Mouse (Mus musculus): ENCODE results near the gene Gm5089.
"Not testable (repeated sequence)": the region's sequence is repeated elsewhere in the genome, so short reads cannot be mapped to it uniquely, and the experiment has no call there.

Gm5089 gene

GRCm38 (mm10) chr14:122464763-122465741, 14.1 kb upstream of the Gm5089 start, which contains the start of gene Zic5:
TSS of gene Zic5 (minus strand) at chr14:122465677.
- no peak for DNase-seq (ENCODE audit: extremely low spot score, low read depth, low spot score)

DNA sequence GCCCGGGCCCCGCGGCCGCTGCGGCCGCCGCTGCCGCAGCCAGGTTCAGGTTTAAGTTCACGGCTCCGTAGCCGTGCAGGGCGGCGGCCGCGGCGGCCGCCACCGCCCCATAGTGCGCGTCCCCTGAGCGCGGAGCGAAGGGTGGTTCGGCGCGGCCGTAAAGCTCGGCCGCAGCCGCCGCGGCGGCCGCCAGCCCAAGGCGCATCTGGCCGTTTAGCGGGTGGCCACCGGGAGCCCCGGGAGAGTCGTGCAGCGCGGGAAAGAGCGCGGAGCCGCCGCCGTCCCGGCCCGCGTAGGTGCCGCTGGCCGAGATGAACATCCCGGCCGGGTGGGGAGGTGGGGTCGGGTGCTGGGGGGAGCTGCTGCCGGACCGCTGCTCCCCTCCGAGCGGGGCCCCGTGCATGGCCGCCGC, 13.4 kb upstream of the Gm5089 start:
- DNase-seq (ENCODE audit: extremely low spot score, low read depth, low spot score) = no peak

- not testable (repeated sequence) for DNase-seq (ENCODE audit: extremely low spot score, low read depth, low spot score)
Observed at GRCm38 (mm10) chr14:122463734-122464341, 12.9 kb upstream of the Gm5089 start.

DNA sequence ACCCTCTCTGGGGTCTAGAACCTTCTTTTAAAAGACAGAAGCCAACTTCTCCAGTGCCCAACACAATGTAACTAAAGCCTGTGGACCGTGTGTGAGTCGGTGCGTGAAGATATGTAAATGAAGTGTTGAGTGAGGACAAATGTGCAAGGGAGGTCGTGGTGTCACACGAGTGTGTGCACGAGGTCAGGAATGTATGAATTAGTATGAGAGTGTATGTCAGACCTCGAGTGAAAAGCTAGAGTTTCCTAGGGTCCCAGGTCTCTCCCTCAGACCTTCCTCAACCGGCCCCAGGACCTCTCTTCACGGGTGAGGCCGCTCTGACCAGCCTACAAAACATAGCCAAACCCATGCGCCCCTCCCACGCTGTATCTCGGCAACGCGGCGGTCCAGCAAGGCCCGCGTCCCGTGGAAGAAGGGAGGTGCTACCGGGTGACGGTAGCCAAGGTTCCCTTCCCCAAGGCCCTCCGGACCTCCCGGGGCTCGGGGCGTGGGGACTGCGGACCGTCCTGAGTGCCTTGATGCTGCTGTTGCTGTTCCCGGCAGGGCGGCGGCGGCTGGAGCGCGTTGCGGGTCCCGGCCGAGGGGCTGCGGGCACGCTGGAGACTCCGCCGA, 12.3 kb upstream of the Gm5089 start:
- no peak for DNase-seq (ENCODE audit: extremely low spot score, low read depth, low spot score)

GRCm38 (mm10) chr14:122462689-122463079, 11.8 kb upstream of the Gm5089 start:
- DNase-seq (ENCODE audit: extremely low spot score, low read depth, low spot score) = no peak

GRCm38 (mm10) chr14:122461966-122462365, 11.1 kb upstream of the Gm5089 start:
- no peak for DNase-seq (ENCODE audit: extremely low spot score, low read depth, low spot score)

- no peak for DNase-seq (ENCODE audit: extremely low spot score, low read depth, low spot score)
Observed at GRCm38 (mm10) chr14:122461500-122461899, 10.6 kb upstream of the Gm5089 start.

DNA sequence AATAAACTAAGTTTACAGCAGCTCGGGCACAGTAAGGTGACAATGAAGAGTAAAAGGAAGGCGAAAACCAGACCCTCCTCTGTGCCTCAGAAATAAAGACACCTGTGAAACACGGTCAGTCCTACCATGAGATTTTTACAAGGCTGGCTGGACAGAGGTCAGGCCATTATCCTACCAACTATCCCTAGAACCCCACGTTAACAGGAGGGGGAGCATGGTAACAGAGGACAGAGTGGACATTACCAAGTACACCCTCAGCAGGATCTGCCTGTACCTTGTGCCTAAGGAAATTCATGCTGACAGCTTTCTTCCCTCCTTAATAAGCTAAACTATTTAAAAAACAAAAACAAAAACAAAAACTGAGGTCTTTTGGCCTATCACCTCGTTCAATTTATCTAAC, 9.3 kb upstream of the Gm5089 start:
- DNase-seq (ENCODE audit: extremely low spot score, low read depth, low spot score) = no peak

DNA sequence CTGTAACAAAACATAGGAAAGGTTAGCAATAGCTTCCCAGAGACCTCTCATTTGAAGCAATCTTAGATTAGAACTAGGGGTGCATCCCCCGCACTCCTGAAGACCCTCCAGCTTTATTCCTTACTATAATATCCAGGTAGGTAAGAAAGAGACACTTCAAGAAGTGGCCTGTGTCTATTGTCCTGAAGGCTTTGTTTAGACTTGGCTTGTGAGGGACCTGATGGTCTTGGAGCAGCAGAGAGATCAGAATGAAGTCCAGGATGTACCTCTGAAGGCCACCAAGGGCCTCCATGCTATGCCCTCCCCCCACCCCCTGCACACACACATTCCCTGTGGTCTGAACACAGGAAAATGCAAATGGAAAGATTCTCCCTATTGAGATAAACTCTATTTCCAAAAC, 8.9 kb upstream of the Gm5089 start:
- DNase-seq (ENCODE audit: extremely low spot score, low read depth, low spot score) = no peak

DNA sequence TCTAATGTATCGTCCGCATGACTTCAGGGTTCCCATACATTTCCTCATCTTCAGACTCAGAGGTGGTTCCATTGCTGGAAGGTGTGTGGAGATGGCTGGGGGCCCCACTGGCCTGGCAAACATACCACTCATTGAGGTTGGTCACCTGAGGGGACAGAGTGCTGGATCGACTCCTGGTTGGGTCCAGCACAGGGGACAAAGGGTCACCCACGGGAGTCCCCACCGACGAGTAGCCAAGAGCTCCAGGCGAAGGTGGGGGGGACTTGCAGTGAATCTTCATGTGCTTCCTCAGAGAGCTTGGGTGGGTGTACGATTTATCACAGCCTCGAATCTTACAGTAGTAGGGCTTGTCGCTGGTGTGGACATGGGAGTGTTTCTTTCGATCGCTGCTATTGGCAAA, 8.4 kb upstream of the Gm5089 start:
- DNase-seq (ENCODE audit: extremely low spot score, low read depth, low spot score) = not testable (repeated sequence)

- DNase-seq (ENCODE audit: extremely low spot score, low read depth, low spot score) = no peak
Observed at GRCm38 (mm10) chr14:122455562-122455958, 4.6 kb upstream of the Gm5089 start.

GRCm38 (mm10) chr14:122454901-122455561, 4.1 kb upstream of the Gm5089 start:
- DNase-seq (ENCODE audit: extremely low spot score, low read depth, low spot score) = no peak

DNA sequence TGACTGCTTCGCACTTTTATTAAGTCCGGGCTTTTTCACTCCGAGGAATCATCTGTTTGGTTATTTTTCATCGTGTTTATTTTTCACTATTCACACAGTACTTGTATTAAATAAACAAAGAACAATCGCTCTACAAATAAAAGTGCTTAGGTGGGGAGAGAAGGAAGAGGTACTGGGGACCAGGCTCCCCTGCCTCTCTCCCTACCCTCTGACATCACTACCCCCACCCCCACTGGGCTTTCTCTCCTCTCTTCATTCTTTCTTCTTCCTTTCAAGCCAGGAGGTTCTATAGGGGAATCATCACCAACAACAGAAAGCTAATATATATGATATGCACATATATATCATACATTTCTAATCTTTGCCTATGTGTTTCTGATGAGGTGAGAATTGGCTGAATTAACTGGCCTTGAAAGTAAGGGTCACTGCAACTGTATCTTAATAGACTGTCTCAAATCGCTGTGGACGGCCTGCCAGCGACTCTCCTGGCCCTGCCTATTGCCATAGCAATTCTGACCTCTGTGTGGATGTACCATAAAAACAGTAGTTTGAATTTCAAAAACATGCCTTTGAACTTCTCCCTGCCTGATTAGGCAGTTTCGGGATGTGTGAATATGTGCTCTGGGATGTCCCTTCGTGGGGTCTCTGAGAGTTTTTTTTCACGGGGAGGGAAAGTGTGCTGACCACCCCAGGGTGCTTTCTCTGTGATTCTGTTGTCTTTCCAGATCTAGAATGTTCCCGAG, 3.3 kb upstream of the Gm5089 start:
- DNase-seq (ENCODE audit: extremely low spot score, low read depth, low spot score) = no peak

DNA sequence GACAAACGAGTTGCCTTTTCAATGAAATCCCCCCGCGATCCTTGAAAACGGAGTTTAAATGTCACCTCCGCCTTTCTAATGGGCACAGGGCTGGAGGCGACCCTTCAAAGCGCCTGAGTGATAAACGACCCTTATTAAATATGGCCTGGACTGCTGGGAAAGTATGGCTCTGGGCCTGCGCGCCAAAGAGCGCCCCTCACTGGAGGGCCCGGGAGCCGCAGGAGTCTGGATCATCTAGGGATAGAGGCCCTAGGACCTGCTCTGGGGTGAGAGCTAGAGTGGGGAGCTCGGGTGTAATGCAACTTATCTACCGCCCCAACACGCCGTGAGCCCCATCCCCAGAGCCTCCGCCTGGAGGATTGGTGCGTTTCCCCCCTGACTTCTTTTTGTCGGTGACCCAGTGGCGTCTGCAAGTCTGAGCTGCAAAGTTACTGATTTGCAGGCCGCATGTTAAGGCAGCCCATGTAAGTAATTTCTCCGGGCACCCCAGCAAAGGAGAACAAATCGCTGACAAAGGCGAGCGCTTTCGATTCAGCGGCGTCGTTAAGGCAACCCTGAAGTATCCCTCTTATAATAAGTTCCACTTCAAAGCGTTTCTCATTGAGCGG, 2.6 kb upstream of the Gm5089 start:
- no peak for DNase-seq (ENCODE audit: extremely low spot score, low read depth, low spot score)

DNA sequence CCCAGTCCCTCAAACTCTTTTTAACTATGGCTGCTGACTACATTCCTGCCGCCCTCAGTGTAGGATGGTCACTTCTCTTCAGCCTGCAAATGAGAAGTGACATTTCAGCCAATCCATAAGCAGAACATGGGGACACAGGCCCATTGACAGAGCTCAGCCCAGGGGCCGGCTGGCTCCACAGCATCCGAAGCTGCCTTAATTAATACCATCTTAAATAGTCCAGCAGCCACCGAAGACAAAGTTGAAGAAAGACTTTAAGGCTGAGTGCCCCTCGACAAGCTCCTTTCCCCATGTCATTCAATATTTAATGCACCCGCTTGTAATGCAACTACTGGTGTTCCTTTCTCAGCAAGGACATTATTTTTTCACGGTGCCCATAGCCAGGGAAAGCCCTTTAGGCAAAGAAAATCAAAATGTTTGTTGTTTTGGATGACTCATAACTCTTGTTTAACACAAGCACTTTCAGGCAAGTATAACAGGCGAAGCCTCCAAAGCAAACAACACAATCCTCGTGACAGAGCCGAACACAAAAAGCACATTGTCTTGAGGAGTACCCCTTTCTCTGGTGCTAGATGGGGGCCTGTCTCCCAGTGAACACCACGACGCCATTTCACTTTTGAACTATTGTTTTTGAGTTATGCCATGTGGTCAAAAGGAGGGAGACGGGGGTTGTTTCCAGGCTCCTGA, 1.9 kb upstream of the Gm5089 start:
- DNase-seq (ENCODE audit: extremely low spot score, low read depth, low spot score) = no peak

DNA sequence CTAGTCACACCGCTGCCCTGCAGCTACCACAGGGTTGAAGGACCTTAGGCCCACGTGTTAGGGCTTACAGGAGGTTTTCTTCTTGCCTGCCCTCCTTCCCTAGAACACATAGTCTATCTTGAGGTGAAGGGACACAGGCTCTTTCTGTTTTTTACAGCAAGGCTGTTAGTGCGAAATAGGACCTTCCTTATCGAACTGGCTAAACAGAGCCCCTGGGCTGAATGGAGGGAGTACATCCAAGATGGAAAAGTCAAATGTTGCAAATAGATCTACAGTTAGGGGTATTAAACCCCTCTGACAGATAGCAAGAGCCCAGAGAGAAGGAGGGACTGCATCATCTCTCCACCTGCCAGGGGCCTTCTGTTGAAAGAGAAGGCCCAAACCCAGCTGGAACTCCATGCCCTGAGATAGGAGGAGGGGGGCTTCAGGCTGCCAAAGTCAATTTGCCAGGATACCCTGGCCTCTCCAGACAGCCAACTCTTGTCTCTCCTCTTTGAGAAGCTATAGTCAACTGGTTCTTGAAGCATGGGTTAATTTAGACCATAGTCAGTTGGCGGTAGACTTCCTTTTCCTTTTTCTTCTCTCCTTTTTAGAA, 733 bp upstream of the Gm5089 start:
- no peak for DNase-seq (ENCODE audit: extremely low spot score, low read depth, low spot score)

GRCm38 (mm10) chr14:122449601-122450495, 1.1 kb downstream of the Gm5089 start:
- DNase-seq (ENCODE audit: extremely low spot score, low read depth, low spot score) = no peak

DNA sequence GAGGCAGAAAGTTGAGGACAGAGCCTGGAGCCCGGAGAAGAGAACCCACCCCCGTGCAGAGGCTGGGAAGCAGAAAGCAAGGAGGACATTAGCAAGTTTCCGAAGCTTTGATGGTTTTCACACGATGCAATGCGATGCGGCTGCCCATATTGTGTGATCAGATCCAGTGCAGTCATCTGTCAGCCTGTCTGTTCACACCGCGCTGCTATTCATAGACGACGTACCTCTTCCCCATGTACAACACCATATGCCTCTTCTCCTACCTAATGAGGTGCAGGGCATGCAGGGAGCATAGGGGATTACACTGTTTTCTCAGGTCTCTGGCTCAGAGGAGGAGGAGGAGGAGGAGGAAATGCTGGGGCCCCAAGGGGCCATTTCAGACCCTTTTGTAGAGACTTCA, 14.1 kb downstream of the Gm5089 start:
- DNase-seq (ENCODE audit: extremely low spot score, low read depth, low spot score) = no peak
